Mouse (Mus musculus): ENCODE results near the gene Rb1. TPM values are rescaled to one million over a fixed set of nuclear protein-coding genes. Genes with fewer than 3 reads are reported as not detected.

The Rb1 gene
- total RNA-seq, 2 experiments from 2014 or later = 29.7 to 30.5 TPM

- no peak overlapping the region for H3K27ac ChIP-seq
- intact Hi-C loops (cut with DNase I) = no loop called here
- no peak overlapping the region for H3K4me3 ChIP-seq
- no peak for DNase-seq (ENCODE audit: extremely low spot score in 1 of 2, low spot score in 2 of 2)
- no peak for TF ChIP-seq CTCF (IDR thresholded peaks at IDR 0.05)
Measured at GRCm38 (mm10) chr14:73254412-73254811, 71.2 kb downstream of the Rb1 start.

- intact Hi-C loops (cut with DNase I) = no loop called here
- no peak for DNase-seq (ENCODE audit: extremely low spot score in 1 of 2, low spot score in 2 of 2)
- TF ChIP-seq CTCF (IDR thresholded peaks at IDR 0.05) = no peak
- Histone ChIP-seq H3K4me3 (no peak overlapping the region), H3K27ac (peak overlapping the region; percentile 26; the same call in 1 of the 2 replicates)
Measured at GRCm38 (mm10) chr14:73253453-73254251, 72.0 kb downstream of the Rb1 start.

DNA sequence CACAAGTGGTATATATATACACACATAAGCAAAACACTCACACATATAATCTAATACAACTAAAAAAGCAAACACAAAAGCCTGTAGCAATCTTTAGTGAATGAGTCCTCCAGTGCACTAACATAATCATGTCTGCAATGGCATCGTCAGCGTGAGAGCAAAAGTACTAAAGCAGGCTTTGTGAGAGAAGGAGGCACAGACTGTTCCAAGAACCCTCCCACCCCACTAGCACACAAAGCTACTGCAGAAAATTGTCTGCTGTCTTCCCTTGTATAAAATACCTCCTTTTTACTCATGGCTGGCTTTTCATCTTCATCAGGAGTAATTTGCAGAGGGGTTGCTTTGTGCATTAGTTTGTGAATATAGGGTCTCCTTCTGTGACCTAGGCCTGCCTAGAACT is 73.3 kb downstream of the Rb1 start:
- no peak overlapping the region; the same call in 1 of the 2 replicates for H3K27ac ChIP-seq
- no peak for TF ChIP-seq CTCF (IDR thresholded peaks at IDR 0.05)
- intact Hi-C loops (cut with DNase I) = no loop called here
- DNase-seq (ENCODE audit: extremely low spot score in 1 of 2, low spot score in 2 of 2) = no peak
- no peak overlapping the region for H3K4me3 ChIP-seq

DNA sequence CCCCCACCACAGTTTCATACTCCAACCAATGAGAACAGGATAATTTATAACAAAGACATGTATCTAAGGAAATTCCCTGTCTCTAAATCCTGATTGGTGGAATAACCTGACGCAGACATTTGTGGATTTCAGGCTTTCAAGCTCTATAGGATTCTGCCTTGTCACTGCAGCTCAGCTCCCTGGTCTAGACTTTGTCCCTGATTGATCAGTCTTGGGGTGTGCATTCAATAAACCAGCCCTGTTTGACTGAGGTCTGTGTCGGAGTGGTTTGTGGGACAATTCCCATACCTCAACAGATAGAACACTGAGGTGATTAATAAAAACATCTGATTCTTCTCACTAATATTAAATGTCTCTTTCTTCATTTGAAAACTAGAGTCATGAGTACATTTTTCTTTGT is 75.6 kb downstream of the Rb1 start:
- DNase-seq (ENCODE audit: extremely low spot score in 1 of 2, low spot score in 2 of 2) = no peak
- Histone ChIP-seq H3K27ac (no peak overlapping the region), H3K4me3 (no peak overlapping the region)
- TF ChIP-seq CTCF (IDR thresholded peaks at IDR 0.05) = no peak
- intact Hi-C loops (cut with DNase I) = no loop called here

DNA sequence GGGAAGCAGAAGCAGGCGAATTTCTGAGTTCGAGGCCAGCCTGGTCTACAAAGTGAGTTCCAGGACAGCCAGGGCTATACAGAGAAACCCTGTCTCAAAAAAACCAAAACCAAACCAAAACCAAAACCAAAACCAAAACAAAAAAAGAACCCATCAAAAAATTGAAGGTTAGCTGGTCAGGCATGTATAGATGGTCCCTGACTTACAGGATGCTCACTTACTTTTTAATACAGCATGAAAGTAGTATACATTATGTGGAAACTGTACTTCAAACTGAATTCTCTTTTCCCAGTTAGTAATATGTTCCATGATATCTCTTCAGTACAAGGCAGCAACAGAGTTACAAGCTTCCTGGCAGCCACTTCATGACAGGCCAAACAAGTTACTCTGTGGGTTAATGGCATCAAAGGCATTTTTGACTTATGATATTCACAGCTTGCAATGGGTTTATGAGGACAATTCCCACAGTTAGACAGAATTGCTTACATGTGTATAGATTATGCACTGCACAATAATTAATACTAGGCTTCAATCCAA is 81.5 kb downstream of the Rb1 start:
- no peak for TF ChIP-seq CTCF (IDR thresholded peaks at IDR 0.05)
- intact Hi-C loops (cut with DNase I) = no loop called here
- Histone ChIP-seq H3K4me3 (no peak overlapping the region), H3K27ac (no peak overlapping the region)
- DNase-seq (ENCODE audit: extremely low spot score in 1 of 2, low spot score in 2 of 2) = no peak

- TF ChIP-seq CTCF (IDR thresholded peaks at IDR 0.05) = no peak
- DNase-seq (ENCODE audit: extremely low spot score in 1 of 2, low spot score in 2 of 2) = no peak
- Histone ChIP-seq H3K27ac (no peak overlapping the region; the same call in 1 of the 2 replicates), H3K4me3 (peak overlapping the region; percentile 53)
- intact Hi-C loops (cut with DNase I) = no loop called here
Measured at GRCm38 (mm10) chr14:73239857-73240256, 85.8 kb downstream of the Rb1 start.

DNA sequence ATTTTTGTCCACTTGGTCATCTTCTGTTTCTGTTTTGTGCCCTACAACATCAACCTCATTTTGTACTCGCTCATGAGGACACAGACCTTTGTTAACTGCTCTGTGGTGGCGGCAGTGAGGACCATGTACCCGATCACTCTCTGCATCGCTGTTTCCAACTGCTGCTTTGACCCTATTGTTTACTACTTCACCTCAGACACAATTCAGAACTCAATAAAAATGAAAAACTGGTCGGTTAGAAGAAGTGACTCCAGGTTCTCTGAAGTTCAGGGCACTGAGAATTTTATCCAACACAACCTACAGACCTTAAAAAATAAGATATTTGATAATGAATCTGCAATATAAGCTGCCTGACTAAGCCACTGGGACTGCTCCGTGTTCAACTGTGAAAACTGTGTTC is 86.3 kb downstream of the Rb1 start:
- no peak for DNase-seq (ENCODE audit: extremely low spot score in 1 of 2, low spot score in 2 of 2)
- Histone ChIP-seq H3K27ac (peak overlapping the region; percentile 73), H3K4me3 (peak overlapping the region; percentile 53)
- intact Hi-C loops (cut with DNase I) = no loop called here
- TF ChIP-seq CTCF (IDR thresholded peaks at IDR 0.05) = no peak

- intact Hi-C loops (cut with DNase I) = no loop called here
- Histone ChIP-seq H3K4me3 (peak overlapping the region; percentile 53), H3K27ac (peak overlapping the region; percentile 73)
- peak in 1 of 2 experiments; percentile 15 for DNase-seq (ENCODE audit: extremely low spot score in 1 of 2, low spot score in 2 of 2)
- TF ChIP-seq CTCF (IDR thresholded peaks at IDR 0.05) = no peak
Measured at GRCm38 (mm10) chr14:73238498-73239250, 86.9 kb downstream of the Rb1 start.

GRCm38 (mm10) chr14:73237848-73238321 is 87.7 kb downstream of the Rb1 start, which contains the start of gene Lpar6:
Lpar6 (plus strand) TSS chr14:73237895.
- peak within 1 kb of the TSS; percentile 73 for H3K27ac ChIP-seq
- TF ChIP-seq CTCF (IDR thresholded peaks at IDR 0.05) = peak; percentile 1
- peak in 1 of 2 experiments; percentile 25 for DNase-seq (ENCODE audit: extremely low spot score in 1 of 2, low spot score in 2 of 2)
- intact Hi-C loops (cut with DNase I) = no loop called here
- H3K4me3 ChIP-seq = peak within 1 kb of the TSS; percentile 53

GRCm38 (mm10) chr14:73234468-73235031 is 91.1 kb downstream of the Rb1 start:
- intact Hi-C loops (cut with DNase I) = no loop called here
- H3K4me3 ChIP-seq = no peak overlapping the region
- peak overlapping the region; percentile 26 for H3K27ac ChIP-seq
- DNase-seq (ENCODE audit: extremely low spot score in 1 of 2, low spot score in 2 of 2) = no peak
- TF ChIP-seq CTCF (IDR thresholded peaks at IDR 0.05) = no peak

DNA sequence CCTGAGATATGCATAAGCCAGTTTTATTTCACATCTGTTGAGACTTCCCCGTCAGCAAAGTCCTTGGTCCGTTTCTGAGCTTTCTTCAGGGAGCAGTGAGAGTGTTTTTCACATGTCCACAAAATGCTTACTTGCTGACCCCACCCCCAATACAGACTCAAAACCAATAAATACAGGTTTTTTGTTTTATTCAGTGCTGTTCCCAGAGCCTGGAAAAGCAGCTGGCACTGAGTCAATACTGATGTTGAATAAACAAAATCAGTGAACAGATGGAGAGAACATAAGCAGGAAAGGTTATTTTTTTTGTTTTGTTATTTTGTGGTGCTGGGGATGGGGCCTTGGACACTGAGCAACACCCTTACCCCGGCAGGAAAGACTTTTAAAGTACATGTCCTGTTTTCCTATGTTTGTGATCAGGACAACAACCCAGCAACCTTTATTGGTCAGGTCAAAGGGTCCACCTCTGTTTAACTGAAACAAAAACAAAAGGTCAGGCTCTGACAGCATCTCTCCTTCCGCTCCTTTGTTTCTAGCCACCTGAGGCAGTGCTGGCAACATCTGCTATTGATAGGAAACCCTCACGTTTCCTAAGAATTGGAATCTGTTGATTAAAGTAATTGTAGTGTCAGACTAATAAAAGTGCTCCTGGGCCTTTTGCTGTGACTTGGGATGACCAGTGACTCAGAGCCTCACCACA is 94.2 kb downstream of the Rb1 start:
- TF ChIP-seq CTCF (IDR thresholded peaks at IDR 0.05) = no peak
- H3K4me3 ChIP-seq = no peak overlapping the region
- no peak for DNase-seq (ENCODE audit: extremely low spot score in 1 of 2, low spot score in 2 of 2)
- intact Hi-C loops (cut with DNase I) = no loop called here
- no peak overlapping the region for H3K27ac ChIP-seq
